ENCODE assay signal across 13 mouse cellular contexts in the genomic region with DNA sequence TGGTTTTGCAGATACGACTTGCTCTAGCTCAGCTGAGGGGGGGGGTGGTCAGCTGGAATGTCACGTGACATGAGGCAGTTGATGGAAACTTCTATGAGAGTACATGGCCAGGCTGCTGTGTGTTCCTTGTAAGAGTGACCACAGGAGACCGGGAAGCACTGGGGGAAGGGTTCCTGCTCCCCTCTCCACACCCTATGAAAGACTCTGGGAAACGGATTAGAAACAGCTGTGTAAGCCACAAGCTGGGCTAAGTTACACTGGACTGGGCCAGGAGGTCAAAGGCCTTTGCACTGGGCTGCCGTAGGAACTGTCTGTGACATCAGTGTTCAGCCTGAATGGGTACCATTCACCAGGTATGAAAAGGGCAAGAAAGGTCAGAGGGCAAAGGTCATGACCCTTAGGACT. TPM values are rescaled to one million over a fixed set of nuclear protein-coding genes. Genes with fewer than 3 reads are reported as not detected.
DNase-seq lines count a peak whose midpoint lies in the region; TF ChIP-seq lines count a peak whose summit lies in the region.
"Had no signal": no experiment of that assay in that cellular context is flagged by ENCODE, and none has a peak within 500 bp of the region (broad histone marks: within the 10 kb centered on the region; RNA-seq: fewer than 3 reads in every experiment).

No protein-coding gene starts in this region.

- H3K79me2 ChIP-seq in C2C12 (ENCODE audit: control insufficient read depth, insufficient read depth): no peaks in the 10 kb centered on the region

- peak; percentile 32 for DNase-seq in heart, adult 8-10 months (ENCODE audit: low spot score)
- DNase-seq in heart, embryonic 10.5 days (ENCODE audit: low spot score): no peak
- peak; percentile 57 for DNase-seq in kidney, postnatal 14 days
- DNase-seq in urinary bladder, postnatal 36 days (ENCODE audit: low spot score in 2 of 2): no peak
- no peak for DNase-seq in cerebellum, postnatal 36 days
- DNase-seq in spleen, postnatal 14 days (ENCODE audit: low spot score in 2 of 2): no peak
- DNase-seq: cerebellum, adult 9-11 months; lung, adult 2 months; midbrain, embryonic 14.5 days; thymus, postnatal 25 days had no signal

- no peak overlapping the region for H3ac ChIP-seq in C2C12 (ENCODE audit: control insufficient read depth, insufficient read length, low read depth)

- H3K9me3 ChIP-seq in heart, embryonic 10.5 days: no peaks in the 10 kb centered on the region
- H3K9me3 ChIP-seq: forebrain, embryonic 12.5 days had no signal

- no peak overlapping the region for H3K27ac ChIP-seq in heart, embryonic 10.5 days
- 0 out of 2 replicates have a peak overlapping the region, but pooled peaks have one; percentile 7 for H3K27ac ChIP-seq in embryonic fibroblast, embryonic 13.5 days (ENCODE audit: insufficient read depth, low read length)
- H3K27ac ChIP-seq: forebrain, embryonic 12.5 days had no signal

- no peak for TF ChIP-seq POLR2A in embryonic fibroblast, embryonic 13.5 days (IDR thresholded peaks at IDR 0.05; ENCODE audit: low read depth, low read length)

- no peaks in the 10 kb centered on the region for H3K79me3 ChIP-seq in C2C12 (ENCODE audit: low read depth)

- no peak for TF ChIP-seq CTCF in C2C12 (IDR thresholded peaks at IDR 0.05; ENCODE audit: control insufficient read depth, insufficient read depth, insufficient read length)
- TF ChIP-seq CTCF in embryonic fibroblast, embryonic 13.5 days (IDR thresholded peaks at IDR 0.05; ENCODE audit: borderline replicate concordance, insufficient read depth, low read length): no peak

- no peak overlapping the region for H3K4me3 ChIP-seq in heart, embryonic 10.5 days
- H3K4me3 ChIP-seq in C2C12 (ENCODE audit: insufficient read depth, poor library complexity, severe bottlenecking): no peak overlapping the region
- H3K4me3 ChIP-seq in embryonic fibroblast, embryonic 13.5 days (ENCODE audit: insufficient read depth, low read length): no peak overlapping the region
- H3K4me3 ChIP-seq: forebrain, embryonic 12.5 days had no signal

- no peaks in the 10 kb centered on the region for H3K27me3 ChIP-seq in heart, embryonic 10.5 days (ENCODE audit: insufficient read depth, poor library complexity, severe bottlenecking)
- H3K27me3 ChIP-seq in C2C12 (ENCODE audit: control insufficient read depth, insufficient read depth, insufficient read length): no peaks in the 10 kb centered on the region
- H3K27me3 ChIP-seq: forebrain, embryonic 12.5 days had no signal

- WGBS in heart, embryonic 10.5 days: 59% methylated on average over 5 of the region's 5 CpGs

- H3K36me3 ChIP-seq in heart, embryonic 10.5 days: no peaks in the 10 kb centered on the region
- H3K36me3 ChIP-seq in C2C12 (ENCODE audit: control insufficient read depth, insufficient read depth): no peaks in the 10 kb centered on the region
- H3K36me3 ChIP-seq: forebrain, embryonic 12.5 days had no signal

- peaks cover 5% of the 10 kb centered on the region; the same call in 1 of the 2 replicates for H3K4me1 ChIP-seq in heart, embryonic 10.5 days
- H3K4me1 ChIP-seq in embryonic fibroblast, embryonic 13.5 days (ENCODE audit: control insufficient read depth, insufficient read depth, low read length): peaks cover 3% of the 10 kb centered on the region
- H3K4me1 ChIP-seq: forebrain, embryonic 12.5 days had no signal

TF ChIP-seq in C2C12, 6 proteins besides CTCF, POLR2A, EP300 and RAD21:
- no peak for TF ChIP-seq MAX (IDR thresholded peaks at IDR 0.05)
- TF ChIP-seq FOSL1 (IDR thresholded peaks at IDR 0.05; ENCODE audit: insufficient read depth, low read length, poor library complexity, severe bottlenecking): no peak
- peak; percentile 84 for TF ChIP-seq MYOD1 (IDR thresholded peaks at IDR 0.05; ENCODE audit: control insufficient read depth, insufficient read length, low read depth)
- peak; percentile 71 for TF ChIP-seq USF1 (IDR thresholded peaks at IDR 0.05; ENCODE audit: low read depth)
TF ChIP-seq in C2C12: peak in this region for 2.

RNA-seq across cellular contexts. Expression of gene Ampd3, which starts 14.1 kb away (rescaled TPM):
- total RNA-seq in heart, adult 8-10 months (2022): 10 to 100 TPM; 28.4 to 42.8 (median 34.3) TPM
- polyA plus RNA-seq in heart, embryonic 10.5 days (2016; fragmentation: Nextera tagmentation; extraction: Ambion mirVana): 4.9 and 5.7 TPM in 2 replicates
- polyA plus RNA-seq in C2C12 (2012; fragmentation: generic; extraction: Trizol): 4.5 TPM
- polyA plus RNA-seq in embryonic fibroblast, embryonic 13.5 days (2011; ENCODE audit: insufficient read length, low read depth, missing spikeins): 4.6 and 8.8 TPM in 2 replicates

Comparison
In these comparisons a context has a peak if more than half of its experiments do, and no peak if none do; other contexts are left out.
1. DNase-seq: peak in heart, adult 8-10 months (single experiment) and kidney, postnatal 14 days (single experiment); none in heart, embryonic 10.5 days (single experiment), urinary bladder, postnatal 36 days (0 of 2), cerebellum, postnatal 36 days (0 of 2) and spleen, postnatal 14 days (0 of 2).